Mouse (Mus musculus) G1E (cell line): Measurements from ENCODE around the gene Gm3095. TPM values are rescaled to one million over a fixed set of nuclear protein-coding genes. Genes with fewer than 3 reads are reported as not detected.
"Not testable (repeated sequence)": the region's sequence is repeated elsewhere in the genome, so short reads cannot be mapped to it uniquely, and the experiment has no call there.

ENCODE experiments used
- ATAC-seq: 2 replicates; pipeline ENCODE4 v1.8.0; 2016; ENCODE audit warnings: mild to moderate bottlenecking; ENCODE audit not compliant: insufficient number of reproducible peaks, poor library complexity, low FRiP score, severe bottlenecking; ENCODE audit errors: extremely low read depth
- DNase-seq: peaks from one replicate; pipeline ENCODE4 v3.0.0; 2012; ENCODE audit warnings: low spot score
- H3K27me3 ChIP-seq: 2 replicates; pipeline ENCODE4 v1.6.1; 2012; ENCODE audit warnings: mild to moderate bottlenecking, low read length, inconsistent platforms; ENCODE audit not compliant: insufficient read depth
- H3K36me3 ChIP-seq: replicated peaks from 2 replicates; pipeline ENCODE3; 2012; ENCODE audit warnings: mild to moderate bottlenecking, inconsistent platforms
- H3K4me1 ChIP-seq: 2 replicates; pipeline ENCODE4 v1.6.1; 2012; ENCODE audit warnings: low read depth, low read length, inconsistent platforms, mixed read lengths; ENCODE audit not compliant: insufficient read depth
- H3K4me3 ChIP-seq: 2 replicates; pipeline ENCODE4 v1.5.1; 2012; ENCODE audit warnings: low read depth, mild to moderate bottlenecking, inconsistent platforms, low read length, moderate library complexity, mixed read lengths
- H3K9me3 ChIP-seq: replicated peaks from 2 replicates; pipeline ENCODE4 v1.6.1; 2012; ENCODE audit warnings: inconsistent platforms
- polyA plus RNA-seq: library from polyadenylated mRNA; stranded (reverse); fragments of >175 nt; gene quantifications from 2 replicates; pipeline ENCODE4 v1.2.3, GENCODE M21; 2012
- total RNA-seq, 2 experiments: library from RNA; stranded (forward) in 1 of 2; stranded (reverse) in 1 of 2; fragments of 200-1000 nt in 1 of 2; fragments of >200 nt in 1 of 2; fragmentation: Nextera tagmentation in 1 of 2; gene quantifications; 2 replicates each; pipeline ENCODE4 v1.2.3; 2014 to 2017

The Gm3095 gene
- total RNA-seq (2014; fragmentation: Nextera tagmentation) (not detected in 2 replicates), total RNA-seq (2017) (0.41 TPM in 1 of 2 replicates, not detected in the other), polyA plus RNA-seq (not detected in 2 replicates)

GRCm38 (mm10) chr14:3963247-3963646 is at the start of gene Gm3095:
Gene Gm3095, plus strand, starts transcription at chr14:3963547.
- not testable (repeated sequence) for H3K27me3 ChIP-seq, H3K4me3 ChIP-seq, H3K9me3 ChIP-seq, H3K4me1 ChIP-seq, H3K36me3 ChIP-seq, ATAC-seq, DNase-seq

- H3K4me3 ChIP-seq, result not testable (repeated sequence)
Observed at GRCm38 (mm10) chr14:3931456-3931855, 31.9 kb upstream of the Gm3095 start, which contains the start of gene Gm3029. Gene Gm3029, plus strand, starts transcription at chr14:3931756.

GRCm38 (mm10) chr14:3998094-3998493 is 34.7 kb downstream of the Gm3095 start, which contains the start of gene Gm3099:
Gene Gm3099, plus strand, starts transcription at chr14:3998394.
- not testable (repeated sequence) for DNase-seq, H3K4me1 ChIP-seq, H3K4me3 ChIP-seq, ATAC-seq, H3K36me3 ChIP-seq, H3K27me3 ChIP-seq, H3K9me3 ChIP-seq

More at GRCm38 (mm10) chr14:3931456-3931855, 31.9 kb upstream of the Gm3095 start, which contains the start of gene Gm3029:
- H3K36me3 ChIP-seq, H3K27me3 ChIP-seq, H3K9me3 ChIP-seq, DNase-seq, ATAC-seq, H3K4me1 ChIP-seq: not testable (repeated sequence)

Other genes with a start within 250 kb of the Gm3095 start
- not detected in 2 replicates for gene Gm3002, start 153.5 kb upstream of the Gm3095 start, total RNA-seq (2014; fragmentation: Nextera tagmentation)
- gene Gm3002, start 153.5 kb upstream of the Gm3095 start, total RNA-seq (2017), result 2.0 TPM in 1 of 2 replicates, not detected in the other
- not detected in 2 replicates for gene Gm3002, start 153.5 kb upstream of the Gm3095 start, polyA plus RNA-seq
- gene Gm3033, start 117.3 kb upstream of the Gm3095 start, total RNA-seq (2014; fragmentation: Nextera tagmentation), result not detected in 2 replicates
- gene Gm3033, start 117.3 kb upstream of the Gm3095 start, total RNA-seq (2017), result not detected in 2 replicates
- gene Gm3033, start 117.3 kb upstream of the Gm3095 start, polyA plus RNA-seq, result not detected in 2 replicates
- gene Gm2916, start 79.4 kb upstream of the Gm3095 start, total RNA-seq (2014; fragmentation: Nextera tagmentation), result not detected in 2 replicates
- gene Gm2916, start 79.4 kb upstream of the Gm3095 start, total RNA-seq (2017), result 0.11 TPM in 1 of 2 replicates, not detected in the other
- gene Gm2916, start 79.4 kb upstream of the Gm3095 start, polyA plus RNA-seq, result not detected in 2 replicates
- not detected in 2 replicates for gene Gm3029, start 31.8 kb upstream of the Gm3095 start, total RNA-seq (2014; fragmentation: Nextera tagmentation)
- not detected in 2 replicates for gene Gm3029, start 31.8 kb upstream of the Gm3095 start, total RNA-seq (2017)
- gene Gm3029, start 31.8 kb upstream of the Gm3095 start, polyA plus RNA-seq, result not detected in 2 replicates
- gene Gm3099, start 34.8 kb downstream of the Gm3095 start, total RNA-seq (2014; fragmentation: Nextera tagmentation), result not detected in 2 replicates
- not detected in 2 replicates for gene Gm3099, start 34.8 kb downstream of the Gm3095 start, total RNA-seq (2017)
- gene Gm3099, start 34.8 kb downstream of the Gm3095 start, polyA plus RNA-seq, result not detected in 2 replicates
- gene Gm5796, start 60.4 kb downstream of the Gm3095 start, total RNA-seq (2014; fragmentation: Nextera tagmentation), result not detected in 2 replicates
- 0.33 and 0.46 TPM in 2 replicates for gene Gm5796, start 60.4 kb downstream of the Gm3095 start, total RNA-seq (2017)
- not detected in 2 replicates for gene Gm5796, start 60.4 kb downstream of the Gm3095 start, polyA plus RNA-seq
- not detected in 2 replicates for gene Gm3115, start 120.6 kb downstream of the Gm3095 start, total RNA-seq (2014; fragmentation: Nextera tagmentation)
- gene Gm3115, start 120.6 kb downstream of the Gm3095 start, total RNA-seq (2017), result 0.17 and 0.33 TPM in 2 replicates
- not detected in 2 replicates for gene Gm3115, start 120.6 kb downstream of the Gm3095 start, polyA plus RNA-seq
- not detected in 2 replicates for gene Gm8108, start 147.0 kb downstream of the Gm3095 start, total RNA-seq (2014; fragmentation: Nextera tagmentation)
- gene Gm8108, start 147.0 kb downstream of the Gm3095 start, total RNA-seq (2017), result 0.16 TPM in 1 of 2 replicates, not detected in the other
- not detected in 2 replicates for gene Gm8108, start 147.0 kb downstream of the Gm3095 start, polyA plus RNA-seq
- not detected in 2 replicates for gene Gm3127, start 201.5 kb downstream of the Gm3095 start, total RNA-seq (2014; fragmentation: Nextera tagmentation)
- gene Gm3127, start 201.5 kb downstream of the Gm3095 start, total RNA-seq (2017), result 0.16 TPM in 1 of 2 replicates, not detected in the other
- gene Gm3127, start 201.5 kb downstream of the Gm3095 start, polyA plus RNA-seq, result not detected in 2 replicates
- gene Gm2974, start 219.0 kb downstream of the Gm3095 start, total RNA-seq (2014; fragmentation: Nextera tagmentation), result not detected in 2 replicates
- not detected in 2 replicates for gene Gm2974, start 219.0 kb downstream of the Gm3095 start, total RNA-seq (2017)
- gene Gm2974, start 219.0 kb downstream of the Gm3095 start, polyA plus RNA-seq, result not detected in 2 replicates